Mouse (Mus musculus) liver, embryonic 16.5 days (tissue): Measurements from ENCODE around the gene Arl3. TPM values are rescaled to one million over a fixed set of nuclear protein-coding genes. Genes with fewer than 3 reads are reported as not detected.

Experiments
- ATAC-seq: fragments of 200-750 bp; cut with Nextera tagmentation; 2 replicates; pipeline ENCODE4 v1.8.0; 2017; ENCODE audit warnings: low read depth, mild to moderate bottlenecking, moderate number of reproducible peaks, moderate library complexity
- H3K27ac ChIP-seq: fragments of 300-500 bp; sonication (generic); 2 replicates; pipeline ENCODE4 v1.5.1; 2014; ENCODE audit warnings: mild to moderate bottlenecking, low read length
- H3K27me3 ChIP-seq: fragments of 300-500 bp; sonication (generic); 2 replicates; pipeline ENCODE4 v1.6.1; 2014; ENCODE audit warnings: low read depth, low read length, mixed read lengths; ENCODE audit not compliant: control insufficient read depth, insufficient read depth
- H3K36me3 ChIP-seq: fragments of 300-500 bp; sonication (generic); 2 replicates; pipeline ENCODE4 v1.6.1; 2014; ENCODE audit warnings: mild to moderate bottlenecking; ENCODE audit not compliant: control insufficient read depth, insufficient read depth
- H3K4me1 ChIP-seq: fragments of 300-500 bp; sonication (generic); 2 replicates; pipeline ENCODE4 v1.6.1; 2014; ENCODE audit warnings: low read depth, low read length, mixed read lengths; ENCODE audit not compliant: control insufficient read depth
- H3K4me2 ChIP-seq: fragments of 300-500 bp; sonication (generic); 2 replicates; pipeline ENCODE4 v1.6.1; 2014; ENCODE audit warnings: low read depth, low read length, mixed read lengths
- H3K4me3 ChIP-seq: fragments of 300-500 bp; sonication (generic); 2 replicates; pipeline ENCODE4 v1.5.1; 2014; ENCODE audit warnings: low read depth, mild to moderate bottlenecking, low read length
- H3K9ac ChIP-seq: fragments of 300-500 bp; sonication (generic); 2 replicates; pipeline ENCODE4 v1.6.1; 2014; ENCODE audit warnings: low read depth, low read length
- H3K9me3 ChIP-seq: fragments of 300-500 bp; sonication (generic); replicated peaks from 2 replicates; pipeline ENCODE4 v1.6.1; 2016; ENCODE audit warnings: low read length; ENCODE audit not compliant: control insufficient read depth
- WGBS: fragments of 180-500 bp; shearing (Covaris S2); extraction: QIAGEN DNeasy Blood & Tissue Kit; methylation state at CpG from one replicate; pipeline ENCODE4 v1.1.7; 2014; ENCODE audit not compliant: insufficient replicate concordance; 5-methylcytosine and 5-hydroxymethylcytosine counted together
- polyA plus RNA-seq: library from polyadenylated mRNA; unstranded; fragments of >200 nt; fragmentation: Nextera tagmentation; extraction: Ambion mirVana; gene quantifications from 2 replicates; pipeline ENCODE4 v1.2.1, GENCODE M21; 2015

Arl3 gene
- polyA plus RNA-seq, 1 experiment from 2014 or later, result 23.6 TPM

DNA sequence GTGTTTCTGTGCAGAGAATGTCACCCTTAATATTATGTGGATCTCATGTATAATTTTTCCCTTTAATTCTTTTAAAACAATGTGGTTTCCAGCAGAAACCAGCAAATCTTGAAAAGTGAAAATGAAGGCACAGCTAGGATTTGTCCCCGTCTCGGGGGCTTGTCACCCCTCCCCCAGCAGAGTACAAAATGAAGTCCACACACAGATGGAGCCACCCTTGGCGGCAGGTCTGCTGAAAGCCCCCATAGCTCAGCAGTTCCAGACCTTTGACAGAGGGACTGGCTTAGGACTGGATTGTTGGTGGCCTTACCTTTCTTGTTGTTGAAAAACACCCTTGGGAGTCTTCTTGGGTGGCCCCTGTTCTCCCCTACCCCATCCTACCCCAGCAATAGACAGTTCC lies 91.6 kb downstream of the Arl3 start:
- H3K4me3 ChIP-seq, result no peak overlapping the region
- no peak overlapping the region for H3K27ac ChIP-seq
- H3K9me3 ChIP-seq, result no peaks in the 10 kb centered on the region
- 61% methylated on average over 3 of the region's 3 CpGs for WGBS
- H3K4me2 ChIP-seq, result no peak overlapping the region
- H3K36me3 ChIP-seq, result no peaks in the 10 kb centered on the region
- no peak for ATAC-seq
- no peaks in the 10 kb centered on the region for H3K27me3 ChIP-seq
- peaks cover 50% of the 10 kb centered on the region for H3K4me1 ChIP-seq
- H3K9ac ChIP-seq, result no peak overlapping the region

Other genes starting within 250 kb of the Arl3 start
- gene Psd, start 246.0 kb downstream of the Arl3 start, polyA plus RNA-seq, result 3.3 TPM in 2 replicates
- gene Fbxl15, start 245.0 kb downstream of the Arl3 start, polyA plus RNA-seq, result 11.1 and 11.6 TPM in 2 replicates
- 67.3 and 67.6 TPM in 2 replicates for gene Cuedc2, start 234.5 kb downstream of the Arl3 start, polyA plus RNA-seq
- gene Mfsd13a, start 232.1 kb downstream of the Arl3 start, polyA plus RNA-seq, result 11.2 and 13.8 TPM in 2 replicates
- 0.36 and 0.40 TPM in 2 replicates for gene 2310034G01Rik, start 222.9 kb downstream of the Arl3 start, polyA plus RNA-seq
- gene Actr1a, start 177.4 kb downstream of the Arl3 start, polyA plus RNA-seq, result 45.2 and 48.6 TPM in 2 replicates
- gene Sufu, start 176.3 kb downstream of the Arl3 start, polyA plus RNA-seq, result 5.0 and 5.7 TPM in 2 replicates
- gene Trim8, start 71.5 kb downstream of the Arl3 start, polyA plus RNA-seq, result 7.7 and 10.5 TPM in 2 replicates
- 33.4 and 37.6 TPM in 2 replicates for gene Sfxn2, start 167 bp upstream of the Arl3 start, polyA plus RNA-seq
- 24.8 and 31.5 TPM in 2 replicates for gene Wbp1l, start 25.9 kb upstream of the Arl3 start, polyA plus RNA-seq
- 1.9 and 2.4 TPM in 2 replicates for gene Cyp17a1, start 100.0 kb upstream of the Arl3 start, polyA plus RNA-seq
- gene Borcs7, start 116.7 kb upstream of the Arl3 start, polyA plus RNA-seq, result 4.4 and 5.0 TPM in 2 replicates
- gene As3mt, start 134.3 kb upstream of the Arl3 start, polyA plus RNA-seq, result 18.2 and 18.6 TPM in 2 replicates
- gene Cnnm2, start 188.4 kb upstream of the Arl3 start, polyA plus RNA-seq, result 1.2 and 1.4 TPM in 2 replicates